Mouse (Mus musculus): ENCODE results near the gene Apba1. TPM values are rescaled to one million over a fixed set of nuclear protein-coding genes. Genes with fewer than 3 reads are reported as not detected.
A peak's percentile ranks its signal among the peaks of the same experiment; 100 is the strongest.

The Apba1 gene
- polyA plus RNA-seq, 1 experiment from 2014 or later: 13.2 TPM

DNA sequence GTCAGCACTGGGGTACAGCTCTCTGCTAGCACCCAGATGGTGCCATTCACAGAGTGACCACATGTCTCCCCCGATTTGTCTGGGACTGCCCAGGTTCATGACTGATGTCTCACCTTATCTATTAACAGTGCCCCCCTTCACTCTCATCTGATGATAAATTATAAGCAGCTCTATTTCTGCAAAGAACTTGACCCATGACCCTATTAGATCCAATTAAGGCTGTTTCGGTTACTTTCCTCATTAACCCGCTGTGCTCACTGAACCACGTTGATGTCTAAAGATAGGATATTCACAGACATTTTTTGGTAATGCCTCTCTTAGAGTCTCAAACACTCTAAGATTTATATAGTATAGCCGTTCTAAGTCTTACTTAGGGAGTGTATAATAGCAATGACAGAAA is 52.3 kb downstream of the Apba1 start:
- 82% methylated on average over 5 of the region's 5 CpGs for WGBS
- Histone ChIP-seq H3K4me1 (no peaks in the 10 kb centered on the region), H3K27ac (no peak overlapping the region), H3K4me2 (no peak overlapping the region), H3K9me3 (no peaks in the 10 kb centered on the region), H3K9ac (no peak overlapping the region), H3K36me3 (replicated peaks) (no peaks in the 10 kb centered on the region), H3K4me3 (no peak overlapping the region), H3K27me3 (replicated peaks) (no peaks in the 10 kb centered on the region)
- 0 out of 2 replicates have a peak, but pooled peaks have one; percentile 20 for ATAC-seq (replicated peaks)

DNA sequence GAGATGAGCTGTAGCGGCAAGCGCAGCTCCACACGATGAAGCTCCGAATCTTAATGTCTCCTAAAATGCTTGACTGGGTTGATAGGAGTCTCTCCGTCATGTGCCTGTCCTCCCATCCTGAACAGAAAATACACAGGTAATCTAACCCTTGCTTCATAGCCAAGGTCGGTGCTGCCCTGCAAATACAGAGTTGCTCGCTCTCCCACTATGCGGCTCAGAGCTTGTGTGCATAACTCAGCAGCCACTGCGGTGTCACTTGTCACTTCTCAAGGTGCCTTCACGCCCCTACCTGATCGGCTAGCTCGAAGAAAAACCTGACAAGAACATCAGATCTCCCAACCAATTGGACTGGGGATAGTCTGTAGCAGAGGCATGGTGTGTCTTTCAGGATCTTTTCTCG is 58.1 kb downstream of the Apba1 start:
- no peak overlapping the region for H3K4me3 ChIP-seq
- H3K27me3 ChIP-seq (replicated peaks): no peaks in the 10 kb centered on the region
- no peaks in the 10 kb centered on the region for H3K9me3 ChIP-seq
- H3K9ac ChIP-seq: no peak overlapping the region
- H3K4me1 ChIP-seq: no peaks in the 10 kb centered on the region
- no peak overlapping the region for H3K4me2 ChIP-seq
- peak; percentile 28; the same call in 1 of the 2 replicates for ATAC-seq (replicated peaks)
- H3K36me3 ChIP-seq (replicated peaks): no peaks in the 10 kb centered on the region; the same call in 1 of the 2 replicates
- no peak overlapping the region for H3K27ac ChIP-seq
- 78% methylated on average over 13 of the region's 13 CpGs for WGBS

DNA sequence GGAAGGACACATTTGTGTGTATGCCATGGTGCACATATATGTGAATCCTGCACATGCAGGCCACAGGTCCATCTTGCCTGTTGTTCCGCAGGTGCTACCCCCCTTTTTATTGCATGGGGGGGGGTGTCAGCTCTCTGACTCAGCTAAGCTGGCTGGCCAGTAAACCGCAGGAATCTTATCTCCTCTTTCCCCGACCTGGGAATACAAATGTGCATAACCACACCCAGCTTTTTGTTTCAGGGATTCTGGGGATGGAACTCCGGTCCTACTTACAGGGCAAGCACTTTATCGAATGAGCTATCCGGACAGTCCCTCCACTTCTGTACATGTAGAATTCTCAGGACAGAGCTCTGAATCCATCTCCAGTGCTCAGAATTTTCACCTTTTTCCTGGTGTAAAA is 58.5 kb downstream of the Apba1 start:
- Histone ChIP-seq H3K4me1 (no peaks in the 10 kb centered on the region), H3K27ac (no peak overlapping the region), H3K36me3 (replicated peaks) (no peaks in the 10 kb centered on the region; the same call in 1 of the 2 replicates), H3K27me3 (replicated peaks) (no peaks in the 10 kb centered on the region), H3K9ac (no peak overlapping the region), H3K9me3 (no peaks in the 10 kb centered on the region), H3K4me3 (no peak overlapping the region), H3K4me2 (no peak overlapping the region)
- ATAC-seq (replicated peaks): no peak
- WGBS: 77% methylated on average over 6 of the region's 6 CpGs

DNA sequence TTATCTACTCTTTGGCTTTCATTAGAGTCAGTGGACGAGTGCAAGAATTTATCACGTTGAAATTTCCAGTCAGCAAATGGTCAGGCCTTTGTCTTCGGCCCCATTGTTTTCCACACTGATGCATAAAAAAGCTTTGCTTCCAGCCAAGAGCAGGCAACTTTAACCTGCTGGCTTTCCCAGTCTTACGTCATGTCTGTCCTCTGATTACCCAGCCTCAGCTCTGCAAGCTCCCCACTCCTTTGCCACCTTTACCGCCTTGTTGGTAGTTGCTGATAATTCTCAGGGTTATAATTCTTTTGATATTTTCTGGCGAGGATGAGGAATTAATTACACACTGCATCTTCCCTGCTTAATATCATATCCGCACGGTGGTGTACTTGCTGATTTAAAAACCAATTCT is 61.2 kb downstream of the Apba1 start:
- 45% methylated on average over 8 of the region's 8 CpGs for WGBS
- no peak overlapping the region for H3K4me3 ChIP-seq
- no peaks in the 10 kb centered on the region for H3K27me3 ChIP-seq (replicated peaks)
- no peaks in the 10 kb centered on the region for H3K9me3 ChIP-seq
- H3K9ac ChIP-seq: no peak overlapping the region
- no peak overlapping the region for H3K4me2 ChIP-seq
- H3K36me3 ChIP-seq (replicated peaks): no peaks in the 10 kb centered on the region; the same call in 1 of the 2 replicates
- H3K4me1 ChIP-seq: no peaks in the 10 kb centered on the region
- peak overlapping the region; percentile 54 for H3K27ac ChIP-seq
- peak; percentile 37; the same call in 1 of the 2 replicates for ATAC-seq (replicated peaks)

DNA sequence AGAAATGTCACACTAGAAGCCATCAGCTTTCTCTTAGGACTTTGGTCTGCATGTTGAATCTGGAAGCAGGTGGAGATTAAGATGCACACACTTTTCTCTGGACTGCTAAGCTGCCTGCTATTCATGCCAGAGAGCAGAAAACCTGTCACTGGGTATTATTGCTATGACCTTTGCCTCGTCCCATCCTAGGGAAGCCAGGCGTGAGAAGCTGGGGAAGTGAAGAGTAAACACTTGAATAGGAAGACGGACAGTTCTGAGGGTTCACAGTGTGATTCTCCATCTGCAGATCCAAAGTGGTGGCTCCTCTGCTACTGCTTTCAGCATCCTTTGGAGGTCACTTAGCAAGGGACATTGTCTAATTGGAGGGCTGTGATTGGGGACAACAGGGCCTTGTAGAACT is 63.8 kb downstream of the Apba1 start:
- ATAC-seq (replicated peaks): no peak
- no peaks in the 10 kb centered on the region for H3K9me3 ChIP-seq
- H3K27ac ChIP-seq: no peak overlapping the region
- no peak overlapping the region for H3K4me3 ChIP-seq
- H3K9ac ChIP-seq: no peak overlapping the region
- H3K4me1 ChIP-seq: no peaks in the 10 kb centered on the region
- no peaks in the 10 kb centered on the region for H3K27me3 ChIP-seq (replicated peaks)
- no peak overlapping the region for H3K4me2 ChIP-seq
- 33% methylated on average over 3 of the region's 3 CpGs for WGBS
- no peaks in the 10 kb centered on the region for H3K36me3 ChIP-seq (replicated peaks)

DNA sequence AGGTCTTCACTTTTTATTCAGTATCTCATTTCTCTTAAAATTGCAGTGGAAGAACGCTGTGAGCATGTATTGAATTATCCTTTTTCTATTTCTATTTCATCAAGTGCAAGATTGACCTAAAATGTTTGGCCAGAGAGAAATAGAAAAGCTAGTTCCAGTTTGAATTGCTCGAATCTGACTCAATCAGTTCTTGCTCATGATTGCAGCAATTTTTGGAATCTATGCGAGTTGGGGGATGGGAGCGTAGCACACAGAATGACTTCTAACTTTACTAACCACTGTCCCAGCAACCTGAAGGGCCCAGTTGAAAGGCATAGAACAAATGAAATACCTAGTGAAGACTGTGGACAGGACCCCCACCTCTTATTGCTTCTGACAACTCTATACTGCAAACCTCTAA is 64.8 kb downstream of the Apba1 start:
- H3K4me3 ChIP-seq: no peak overlapping the region
- no peak overlapping the region for H3K4me2 ChIP-seq
- WGBS: 91% methylated on average over 4 of the region's 4 CpGs
- H3K9me3 ChIP-seq: no peaks in the 10 kb centered on the region
- no peaks in the 10 kb centered on the region for H3K4me1 ChIP-seq
- H3K36me3 ChIP-seq (replicated peaks): no peaks in the 10 kb centered on the region
- no peaks in the 10 kb centered on the region for H3K27me3 ChIP-seq (replicated peaks)
- H3K27ac ChIP-seq: no peak overlapping the region
- ATAC-seq (replicated peaks): no peak
- H3K9ac ChIP-seq: no peak overlapping the region

DNA sequence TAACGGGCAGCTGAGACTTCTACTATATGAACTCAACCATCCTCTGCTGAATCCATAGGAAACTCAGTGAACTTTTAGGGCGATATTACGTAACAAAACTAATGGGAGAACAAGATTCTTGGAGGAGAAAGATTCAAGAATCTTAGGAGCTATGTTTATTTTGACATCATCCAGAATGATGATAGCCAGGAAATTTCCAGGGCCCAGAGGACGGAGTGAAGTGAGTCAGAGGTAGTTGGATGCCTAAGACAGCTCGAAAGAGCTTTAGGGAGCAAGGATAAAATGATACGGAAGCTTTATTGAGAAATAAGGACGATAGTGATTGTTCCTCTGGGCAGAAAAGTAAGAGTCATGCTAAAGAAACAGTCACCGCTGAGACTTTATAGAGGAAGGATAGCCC is 67.6 kb downstream of the Apba1 start:
- no peak overlapping the region for H3K27ac ChIP-seq
- no peaks in the 10 kb centered on the region for H3K9me3 ChIP-seq
- no peaks in the 10 kb centered on the region for H3K27me3 ChIP-seq (replicated peaks)
- H3K4me3 ChIP-seq: no peak overlapping the region
- 0 out of 2 replicates have a peak, but pooled peaks cover 4% of the 10 kb centered on the region for H3K4me1 ChIP-seq
- no peaks in the 10 kb centered on the region for H3K36me3 ChIP-seq (replicated peaks)
- ATAC-seq (replicated peaks): no peak
- WGBS: 90% methylated on average over 8 of the region's 8 CpGs
- H3K9ac ChIP-seq: no peak overlapping the region
- H3K4me2 ChIP-seq: no peak overlapping the region

DNA sequence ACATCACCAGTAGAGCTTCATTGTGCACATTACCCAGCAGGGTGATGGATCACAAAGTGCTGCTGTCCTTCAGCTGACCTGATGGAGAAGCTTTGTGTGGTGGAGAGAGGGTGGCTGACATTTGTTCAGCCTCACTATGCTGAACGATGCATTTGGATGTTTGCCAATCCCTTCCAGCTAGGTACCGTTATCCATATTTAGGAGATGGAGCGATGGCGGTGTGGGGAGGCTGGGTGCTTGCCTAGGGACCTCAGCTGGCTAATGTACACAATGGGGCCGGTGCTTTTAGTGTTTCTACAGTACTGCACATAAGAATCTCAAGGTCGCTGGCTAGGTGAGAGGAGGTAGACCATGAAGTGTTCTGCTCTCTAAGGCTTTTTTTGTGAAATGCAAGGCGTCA is 72.1 kb downstream of the Apba1 start:
- no peak overlapping the region; the same call in 1 of the 2 replicates for H3K27ac ChIP-seq
- no peak for ATAC-seq (replicated peaks)
- 61% methylated on average over 7 of the region's 7 CpGs for whole genome bisulfite sequencing

DNA sequence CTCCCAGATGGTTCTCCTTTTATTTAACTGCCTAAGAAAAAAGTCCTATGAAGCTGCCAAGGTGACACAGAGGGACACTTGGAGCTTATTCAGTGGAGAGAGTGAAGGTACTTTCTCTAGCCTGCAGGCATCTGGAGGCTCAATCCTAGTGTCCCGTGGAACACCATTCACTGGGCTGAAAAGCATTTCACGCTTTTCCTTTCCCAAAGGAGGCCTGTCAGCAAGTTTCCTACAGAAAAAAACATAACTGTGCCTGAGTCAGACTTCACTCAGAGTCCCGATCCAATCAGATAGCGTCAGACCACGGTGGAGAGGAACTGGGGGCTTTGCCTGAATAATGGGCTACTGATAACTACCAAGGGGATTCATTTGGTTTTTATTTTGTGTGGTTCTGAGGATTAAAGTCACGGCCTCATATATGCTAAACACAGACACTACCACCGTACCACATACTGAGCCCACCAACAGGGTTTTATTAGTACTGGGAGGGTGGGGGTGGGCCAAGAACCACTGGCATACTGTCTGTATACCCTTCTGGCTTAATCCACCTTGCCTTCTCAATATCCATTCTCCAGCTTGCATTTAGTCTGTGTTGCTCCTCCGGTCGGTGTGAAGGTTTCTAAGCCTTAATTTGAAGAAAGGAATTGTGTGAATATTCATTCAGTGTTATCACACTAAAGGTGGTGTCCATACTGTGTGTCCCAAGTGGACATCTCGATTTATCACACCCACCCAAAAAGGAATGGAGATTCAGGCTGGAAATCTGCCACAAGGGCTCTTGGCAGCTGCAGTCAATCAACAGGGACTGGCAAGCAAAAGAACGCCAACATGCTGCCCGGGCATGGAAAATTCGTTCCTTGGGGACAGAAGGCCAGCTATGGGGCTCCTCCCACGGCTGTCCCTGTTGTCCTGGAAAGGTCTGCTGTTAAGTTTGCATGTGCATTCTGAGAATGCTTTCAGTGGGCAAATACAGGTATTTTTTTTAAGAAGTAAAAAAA is 75.3 kb downstream of the Apba1 start:
- ATAC-seq (replicated peaks): peak; percentile 83
- WGBS: 23% methylated on average over 14 of the region's 14 CpGs
- 0 out of 2 replicates have a peak overlapping the region, but pooled peaks have one; percentile 11 for H3K4me2 ChIP-seq

More for the DNA sequence above, 72.1 kb downstream of the Apba1 start:
- no peak overlapping the region for H3K4me2 ChIP-seq
- H3K4me1 ChIP-seq: peaks cover 26% of the 10 kb centered on the region
- H3K9ac ChIP-seq: no peak overlapping the region
- no peaks in the 10 kb centered on the region for H3K27me3 ChIP-seq (replicated peaks)
- no peak overlapping the region for H3K4me3 ChIP-seq
- H3K9me3 ChIP-seq: no peaks in the 10 kb centered on the region
- no peaks in the 10 kb centered on the region for H3K36me3 ChIP-seq (replicated peaks)

DNA sequence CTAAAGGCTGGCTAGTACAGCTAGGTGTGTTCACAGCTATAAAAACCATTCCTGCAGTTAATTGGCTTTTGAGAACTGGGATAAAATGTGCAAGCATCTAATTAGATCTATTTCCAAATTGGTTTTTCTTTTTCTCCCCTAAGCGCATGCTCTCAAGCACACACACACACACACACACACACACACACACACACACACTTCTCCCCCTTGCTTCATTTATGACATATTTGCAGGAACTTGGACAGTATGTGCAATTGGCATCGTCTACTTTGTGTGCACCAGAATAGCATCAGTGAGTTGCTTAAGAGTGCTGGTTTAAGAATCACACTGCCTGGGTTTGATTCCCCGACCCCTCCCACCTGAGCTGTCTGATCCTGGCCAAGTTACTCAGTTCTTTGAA is 76.0 kb downstream of the Apba1 start:
- no peak overlapping the region for H3K9ac ChIP-seq
- H3K4me1 ChIP-seq: peaks cover 30% of the 10 kb centered on the region
- no peaks in the 10 kb centered on the region for H3K27me3 ChIP-seq (replicated peaks)
- 65% methylated on average over 3 of the region's 3 CpGs for WGBS
- H3K36me3 ChIP-seq (replicated peaks): no peaks in the 10 kb centered on the region
- ATAC-seq (replicated peaks): 0 out of 2 replicates have a peak, but pooled peaks have one; percentile 10
- peak overlapping the region; percentile 68 for H3K27ac ChIP-seq
- no peak overlapping the region for H3K4me2 ChIP-seq
- H3K4me3 ChIP-seq: no peak overlapping the region
- H3K9me3 ChIP-seq: no peaks in the 10 kb centered on the region

More for the DNA sequence above, 75.3 kb downstream of the Apba1 start:
- Histone ChIP-seq H3K9me3 (no peaks in the 10 kb centered on the region), H3K27ac (peak overlapping the region; percentile 68), H3K4me1 (peaks cover 30% of the 10 kb centered on the region), H3K36me3 (replicated peaks) (no peaks in the 10 kb centered on the region), H3K27me3 (replicated peaks) (no peaks in the 10 kb centered on the region), H3K9ac (no peak overlapping the region), H3K4me3 (no peak overlapping the region)

DNA sequence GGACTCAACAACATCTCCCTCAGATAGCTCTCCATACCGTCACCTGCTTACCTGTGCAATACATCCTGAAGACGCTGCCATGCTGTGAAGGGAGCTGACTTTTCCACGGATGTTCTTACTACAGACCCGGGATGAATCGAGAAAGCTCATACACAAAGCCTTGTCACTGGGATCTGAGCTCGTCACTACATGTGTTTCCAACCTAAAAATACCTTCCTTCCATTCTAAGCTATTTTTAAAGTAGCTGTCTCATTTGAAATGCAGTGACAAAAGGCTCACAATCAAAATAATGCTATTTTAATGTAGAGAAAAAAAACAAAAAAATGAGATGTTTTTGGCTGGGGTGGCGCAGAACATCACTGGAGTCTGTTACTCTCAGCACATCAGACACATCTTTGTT is 97.1 kb downstream of the Apba1 start:
- no peak overlapping the region for H3K4me2 ChIP-seq
- no peak for ATAC-seq (replicated peaks)
- no peaks in the 10 kb centered on the region for H3K27me3 ChIP-seq (replicated peaks)
- no peaks in the 10 kb centered on the region for H3K4me1 ChIP-seq
- H3K9ac ChIP-seq: no peak overlapping the region
- H3K4me3 ChIP-seq: no peak overlapping the region
- H3K36me3 ChIP-seq (replicated peaks): no peaks in the 10 kb centered on the region
- no peak overlapping the region for H3K27ac ChIP-seq
- H3K9me3 ChIP-seq: no peaks in the 10 kb centered on the region
- WGBS: 96% methylated on average over 7 of the region's 7 CpGs

DNA sequence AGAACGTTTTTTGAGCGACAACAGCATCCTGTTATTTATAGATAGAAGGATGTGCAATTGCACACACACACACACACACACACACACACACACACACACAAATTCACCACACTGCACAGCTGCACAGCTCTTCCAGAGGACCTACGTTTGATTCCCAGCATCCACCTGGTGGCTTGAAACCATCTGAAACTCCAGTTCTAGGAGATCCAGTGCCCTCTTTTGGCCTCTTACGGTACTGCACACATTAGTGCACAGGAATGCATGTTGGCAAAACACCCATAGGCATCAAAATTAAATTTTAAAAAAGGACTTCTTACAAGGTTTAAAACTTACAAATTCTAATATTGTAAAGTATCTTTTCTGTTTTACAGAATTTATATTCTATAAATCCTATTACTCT is 99.4 kb downstream of the Apba1 start:
- H3K4me1 ChIP-seq: no peaks in the 10 kb centered on the region

More for the DNA sequence above, 99.4 kb downstream of the Apba1 start:
- Histone ChIP-seq H3K4me3 (no peak overlapping the region), H3K36me3 (replicated peaks) (no peaks in the 10 kb centered on the region), H3K9ac (no peak overlapping the region), H3K27ac (no peak overlapping the region), H3K9me3 (no peaks in the 10 kb centered on the region), H3K4me2 (no peak overlapping the region), H3K27me3 (replicated peaks) (no peaks in the 10 kb centered on the region)
- ATAC-seq (replicated peaks): no peak
- WGBS: 99% methylated on average over 4 of the region's 4 CpGs

Measured in midbrain, embryonic 15.5 days (tissue).